Mouse (Mus musculus): ENCODE results near the gene Samd13.
A peak's percentile ranks its signal among the peaks of the same experiment; 100 is the strongest.

Samd13 gene

DNA sequence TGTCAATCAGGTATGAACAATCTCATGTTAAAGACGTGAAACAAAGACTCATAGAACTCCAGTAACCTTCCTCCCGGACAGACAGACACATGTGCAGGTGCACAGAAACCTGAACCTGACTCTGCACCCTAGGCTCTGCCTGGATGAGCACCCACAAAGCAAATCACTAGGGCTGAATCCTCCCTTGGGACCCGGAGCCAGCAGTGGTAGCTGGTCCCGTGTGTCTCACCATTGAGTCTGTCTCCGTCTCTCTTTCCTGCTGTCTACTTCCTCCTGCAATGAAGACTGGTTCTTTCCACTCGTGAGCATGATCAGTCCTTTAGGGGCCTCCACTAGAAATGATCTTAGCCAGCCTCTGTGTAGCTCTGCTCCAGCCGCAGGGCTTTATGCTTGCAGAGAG, 23.5 kb downstream of the Samd13 start:
- DNase-seq (ENCODE audit: low spot score) = no peak

- DNase-seq (ENCODE audit: low spot score) = no peak
Measured at GRCm38 (mm10) chr3:146661001-146661400, 24.4 kb downstream of the Samd13 start.

DNA sequence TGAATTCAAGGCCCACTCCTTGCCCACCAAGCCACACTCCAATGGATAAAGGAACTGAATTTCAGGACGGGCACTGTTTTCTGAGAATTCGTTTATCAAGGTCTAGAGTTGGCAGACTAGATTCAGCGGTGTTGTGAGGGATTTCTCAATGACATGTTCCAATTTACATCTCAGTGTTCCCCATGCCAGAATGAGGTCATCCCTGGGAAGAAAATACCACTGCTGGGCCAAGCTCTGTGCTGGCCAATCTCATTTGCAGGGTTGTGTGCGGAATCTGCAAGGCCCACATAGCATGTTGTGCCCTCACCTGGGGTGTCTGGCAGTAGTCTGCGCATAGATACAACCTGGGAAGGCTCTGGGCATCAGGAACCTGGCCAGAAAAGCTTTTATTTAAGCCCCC, 26.1 kb downstream of the Samd13 start:
- DNase-seq (ENCODE audit: low spot score) = no peak

DNA sequence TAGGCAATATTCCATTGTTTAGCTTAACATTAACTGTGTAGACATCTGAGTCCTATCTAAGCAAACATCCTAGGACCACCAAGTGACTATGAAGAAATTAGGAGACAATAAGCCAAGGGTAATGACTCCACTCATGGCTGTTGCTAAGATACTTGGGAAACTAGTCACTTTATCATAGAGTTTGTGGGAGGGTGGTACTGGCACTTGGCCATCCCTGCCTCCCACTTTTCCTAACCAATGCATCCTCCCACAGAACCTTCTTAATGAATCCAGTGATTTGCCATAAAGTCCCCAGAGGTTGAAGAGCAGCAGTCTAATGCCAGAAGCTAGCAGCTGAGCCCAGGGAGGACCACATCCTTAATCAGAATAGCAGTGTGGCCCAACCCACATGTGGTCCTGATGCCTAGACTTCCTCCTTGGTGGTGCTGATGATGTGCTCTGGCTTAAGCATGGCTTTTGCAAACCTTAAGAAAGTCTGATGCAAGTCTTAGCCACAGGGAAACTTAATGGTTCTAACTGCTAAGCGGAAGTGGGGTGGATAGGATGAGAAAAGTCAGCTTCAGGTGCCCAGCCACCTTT, 27.2 kb downstream of the Samd13 start:
- DNase-seq (ENCODE audit: low spot score) = no peak

DNA sequence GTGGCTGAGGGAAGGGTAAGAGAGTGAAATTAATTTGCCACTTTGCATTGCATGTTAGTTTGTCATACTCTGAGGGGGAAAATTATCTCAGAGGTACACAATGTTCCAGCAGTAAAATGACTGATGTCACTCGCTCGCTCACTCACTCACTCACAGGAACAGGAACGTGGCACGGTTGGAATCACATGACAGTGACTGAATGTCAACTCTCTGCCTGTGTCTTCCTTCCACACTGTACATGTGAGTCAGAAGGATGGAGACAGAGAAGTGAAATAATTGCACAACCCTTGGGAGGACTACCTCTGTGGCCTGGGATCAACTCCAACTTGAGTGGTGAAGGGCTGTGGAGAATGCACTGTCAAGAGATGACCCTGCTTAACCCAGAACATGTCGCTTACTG, 28.0 kb downstream of the Samd13 start:
- DNase-seq (ENCODE audit: low spot score) = no peak

- DNase-seq (ENCODE audit: low spot score) = peak; percentile 20
Measured at GRCm38 (mm10) chr3:146655111-146655577, 30.2 kb downstream of the Samd13 start.

DNA sequence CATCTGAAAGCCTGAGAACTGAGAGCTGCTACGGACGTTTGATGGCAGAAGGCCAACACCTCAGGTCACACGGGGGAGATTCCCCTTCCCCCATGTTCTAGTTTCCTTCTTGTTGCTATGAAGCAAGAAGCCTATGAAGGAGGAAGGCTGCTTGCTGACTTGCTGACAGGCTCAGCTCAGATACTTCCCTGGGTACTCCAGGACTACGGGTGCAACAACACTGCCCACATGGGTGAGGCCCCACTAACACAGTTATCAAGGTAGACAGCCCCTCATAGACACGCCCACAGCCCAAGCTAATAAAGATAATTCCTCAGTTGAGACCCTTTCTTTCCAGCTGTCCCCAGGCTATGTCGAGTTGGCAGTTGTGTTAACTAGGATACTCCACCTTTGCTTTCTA, 31.7 kb downstream of the Samd13 start:
- no peak for DNase-seq (ENCODE audit: low spot score)

DNA sequence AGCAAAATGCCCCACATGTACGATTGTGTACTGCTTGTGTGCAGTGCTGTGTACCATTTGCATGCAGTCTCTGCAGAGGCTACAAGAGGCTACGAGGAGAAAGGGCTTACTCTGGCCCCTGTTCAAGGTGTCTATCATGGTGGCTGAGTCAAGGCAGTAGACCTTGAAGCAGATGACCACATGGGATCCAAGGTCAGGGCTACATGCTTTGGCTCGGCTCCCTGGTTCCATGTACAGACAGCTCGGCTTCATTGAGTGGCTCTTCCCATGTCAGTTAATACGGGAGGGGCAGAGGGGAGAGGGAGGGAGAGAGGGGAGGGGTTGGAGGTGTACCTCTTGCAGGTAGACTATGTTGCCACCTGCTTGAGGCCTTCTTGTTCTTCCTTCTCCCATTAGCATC, 33.0 kb downstream of the Samd13 start:
- DNase-seq (ENCODE audit: low spot score) = no peak

- DNase-seq (ENCODE audit: low spot score) = no peak
Measured at GRCm38 (mm10) chr3:146651217-146651616, 34.2 kb downstream of the Samd13 start, which contains the start of gene 4930503B20Rik. TSS of gene 4930503B20Rik (minus strand) at chr3:146651317.

GRCm38 (mm10) chr3:146650716-146651115, 34.7 kb downstream of the Samd13 start:
- no peak for DNase-seq (ENCODE audit: low spot score)

GRCm38 (mm10) chr3:146649311-146649894, 36.0 kb downstream of the Samd13 start:
- no peak for DNase-seq (ENCODE audit: low spot score)

- DNase-seq (ENCODE audit: low spot score) = no peak
Measured at GRCm38 (mm10) chr3:146641818-146642427, 43.5 kb downstream of the Samd13 start.

- DNase-seq (ENCODE audit: low spot score) = no peak
Measured at GRCm38 (mm10) chr3:146632506-146632905, 52.9 kb downstream of the Samd13 start.

DNA sequence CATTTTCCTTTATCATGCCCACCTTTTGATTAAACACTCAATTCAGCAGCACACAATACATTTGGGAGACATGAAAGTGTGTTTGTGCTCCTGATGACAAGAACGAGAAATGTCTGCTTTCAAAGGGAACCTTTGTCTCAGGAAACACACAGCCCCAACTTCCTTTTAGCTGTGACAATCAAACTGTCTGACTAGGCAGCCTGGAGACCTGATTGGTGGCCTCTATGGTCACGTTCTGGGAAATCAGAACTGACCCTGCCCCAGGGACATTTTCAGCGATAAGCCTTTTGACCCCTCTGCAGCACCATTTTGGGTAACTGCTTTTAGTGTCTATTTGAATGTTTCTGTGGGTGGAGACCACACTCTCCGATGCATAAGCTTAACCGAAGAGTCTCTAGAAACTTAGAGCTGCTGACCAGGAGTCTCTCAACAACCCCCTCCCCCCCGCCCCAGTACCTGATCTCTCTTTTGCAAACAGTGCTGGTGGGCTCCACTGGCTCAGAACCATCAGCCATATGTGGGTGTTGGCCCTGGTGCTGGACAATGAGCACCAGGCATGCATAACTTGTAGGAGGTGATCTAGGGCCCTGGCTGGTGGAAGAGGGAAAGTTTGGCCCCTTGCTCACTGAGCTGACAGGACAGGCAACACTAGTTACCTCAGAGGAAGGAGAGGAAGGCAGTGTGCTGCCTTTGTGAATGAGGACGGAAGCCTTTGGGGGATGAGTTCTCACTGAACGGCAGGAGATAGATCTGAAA, 57.0 kb downstream of the Samd13 start:
- no peak for DNase-seq (ENCODE audit: low spot score)

DNA sequence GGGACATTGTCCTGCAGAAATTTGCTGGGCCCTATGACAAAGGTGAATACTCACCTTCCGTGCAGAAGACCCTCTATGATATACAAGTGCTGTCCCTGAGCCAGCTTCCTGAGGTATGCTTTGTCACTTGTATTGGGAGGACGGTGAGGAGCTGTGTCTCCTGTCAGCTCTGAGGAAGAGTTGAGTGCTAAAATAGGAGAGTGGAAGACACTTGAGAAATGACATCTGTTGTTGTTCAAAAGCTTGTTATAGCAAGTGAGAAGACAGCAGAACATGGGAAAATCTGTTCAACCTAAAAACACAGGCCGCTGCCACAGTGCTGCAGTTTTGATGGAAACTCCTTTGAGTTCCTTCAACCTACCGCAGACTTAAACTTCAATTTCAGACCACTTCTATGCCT, 59.6 kb downstream of the Samd13 start:
- DNase-seq (ENCODE audit: low spot score) = no peak

DNA sequence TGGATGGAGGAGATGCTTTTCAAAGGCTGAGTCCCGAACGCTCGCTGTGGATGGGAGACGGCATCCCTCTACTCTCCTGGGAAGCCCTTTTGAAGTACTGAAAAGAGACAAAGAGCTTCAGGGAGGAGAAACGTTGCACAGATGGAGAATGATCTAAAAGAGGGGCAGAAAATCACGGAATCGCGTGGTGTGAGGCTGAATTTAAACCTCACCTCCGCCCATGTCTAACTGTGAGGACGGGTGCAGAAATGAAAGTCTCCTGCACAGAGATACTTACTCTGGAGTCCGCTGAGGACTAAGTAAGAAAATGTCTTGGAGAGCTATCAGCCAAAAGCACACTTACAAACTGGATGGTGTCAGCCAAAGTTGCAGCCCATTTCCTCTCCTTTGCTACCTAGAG, 63.4 kb downstream of the Samd13 start:
- DNase-seq (ENCODE audit: low spot score) = no peak

DNA sequence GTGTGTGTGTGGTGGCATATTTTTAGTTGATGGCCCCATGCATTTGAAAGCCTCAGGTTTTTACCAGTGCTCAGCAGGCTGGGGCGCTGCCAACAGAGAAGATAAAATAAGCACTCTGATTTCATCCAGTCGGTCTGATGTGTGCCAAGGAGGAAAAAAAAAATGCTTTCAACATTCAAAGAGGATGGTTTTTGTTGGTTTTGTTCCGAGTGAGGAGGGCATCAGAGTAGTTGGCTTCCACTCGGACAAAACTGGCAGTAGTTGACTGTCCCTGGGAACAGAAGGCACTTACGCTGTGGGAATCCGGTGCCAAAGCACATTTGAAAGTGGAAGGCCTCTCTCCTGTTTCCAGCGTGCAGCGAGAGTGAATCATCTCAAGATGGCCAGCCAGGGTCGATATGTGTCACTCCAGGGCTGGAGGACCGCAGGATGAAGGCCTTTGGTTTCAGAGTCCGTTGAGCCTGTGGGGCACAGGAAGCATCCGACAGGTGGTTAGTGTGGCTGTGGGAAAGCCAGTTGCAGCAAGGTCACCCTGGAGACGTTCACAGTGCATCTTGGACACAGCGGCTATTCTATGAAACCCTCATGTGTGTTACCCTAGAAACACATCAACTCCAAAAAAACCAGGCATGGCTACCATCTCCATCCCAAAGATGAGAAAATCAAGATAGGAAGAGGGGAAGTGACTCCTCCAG, 64.7 kb downstream of the Samd13 start:
- no peak for DNase-seq (ENCODE audit: low spot score)

DNA sequence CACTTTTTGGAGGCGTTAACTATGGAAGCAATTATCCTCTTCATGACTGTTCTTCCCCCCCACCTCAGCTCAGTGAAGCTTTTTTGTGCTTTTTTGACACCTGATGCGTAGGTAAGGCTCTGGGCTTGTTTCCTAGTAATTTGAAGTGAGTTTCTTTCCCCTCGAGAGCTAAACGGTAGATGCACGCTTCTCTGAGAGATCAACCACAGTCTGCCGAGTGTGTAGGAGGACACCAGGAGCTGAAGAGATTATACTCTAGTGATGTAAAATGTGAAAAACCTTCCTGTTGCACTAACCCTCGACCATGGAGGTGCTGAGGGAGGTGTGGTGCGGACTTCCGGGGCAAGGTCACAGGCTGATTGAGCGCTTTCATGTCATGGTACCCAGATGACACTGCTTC, 65.3 kb downstream of the Samd13 start:
- no peak for DNase-seq (ENCODE audit: low spot score)

GRCm38 (mm10) chr3:146618357-146618756, 67.0 kb downstream of the Samd13 start:
- no peak for DNase-seq (ENCODE audit: low spot score)

DNA sequence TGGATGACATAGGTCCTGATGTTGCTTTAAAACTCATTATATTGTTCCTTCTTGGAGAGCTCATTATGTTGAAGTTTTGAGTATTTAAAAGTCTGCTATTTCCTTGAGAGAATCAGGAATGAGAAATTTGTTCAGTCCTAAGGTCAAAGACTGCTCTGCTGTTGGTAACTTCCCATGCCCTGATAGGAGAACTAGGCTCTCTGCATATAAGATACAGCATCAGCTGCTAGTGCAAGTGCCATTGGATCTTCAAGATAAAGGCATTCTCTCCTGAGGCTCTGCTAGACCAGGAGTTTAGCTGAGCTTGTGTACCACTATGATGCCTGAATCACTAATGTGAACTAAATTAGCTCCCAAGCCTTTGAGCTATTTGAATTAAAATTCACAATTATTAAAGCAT, 67.4 kb downstream of the Samd13 start:
- no peak for DNase-seq (ENCODE audit: low spot score)

GRCm38 (mm10) chr3:146616533-146617283, 68.7 kb downstream of the Samd13 start:
- no peak for DNase-seq (ENCODE audit: low spot score)

- no peak for DNase-seq (ENCODE audit: low spot score)
Measured at GRCm38 (mm10) chr3:146615496-146615895, 69.9 kb downstream of the Samd13 start, which contains the start of gene Dnase2b. TSS of gene Dnase2b (minus strand) at chr3:146615596.
